Mouse (Mus musculus) right cerebral cortex, adult 18-20 months (tissue): ENCODE measurements at regions not wholly inside any gene's neighbourhood (a gene's known extent, or its start where the extent isn't known, plus 50 kb on each side); places are given as distances from the start of the nearest gene placed in this dataset.

Experiments used
- DNase-seq: peaks from one replicate; pipeline ENCODE4 v3.0.0; 2022; ENCODE audit warnings: mixed read lengths

GRCm38 (mm10) chr11:57899335-57899734 is 66.7 kb upstream of the Hand1 start:
- DNase-seq = no peak

GRCm38 (mm10) chr11:57895497-57895896 is 62.9 kb upstream of the Hand1 start:
- DNase-seq = no peak

GRCm38 (mm10) chr11:57882736-57883635 is 50.4 kb upstream of the Hand1 start:
- no peak for DNase-seq
